Mouse (Mus musculus) A20 (cell line): ENCODE data around the gene Smad3.

Experiments used
- DNase-seq: peaks from one replicate; pipeline ENCODE4 v3.0.0-alpha.2; 2011; ENCODE audit warnings: low read depth, low spot score

Gene Smad3

DNA sequence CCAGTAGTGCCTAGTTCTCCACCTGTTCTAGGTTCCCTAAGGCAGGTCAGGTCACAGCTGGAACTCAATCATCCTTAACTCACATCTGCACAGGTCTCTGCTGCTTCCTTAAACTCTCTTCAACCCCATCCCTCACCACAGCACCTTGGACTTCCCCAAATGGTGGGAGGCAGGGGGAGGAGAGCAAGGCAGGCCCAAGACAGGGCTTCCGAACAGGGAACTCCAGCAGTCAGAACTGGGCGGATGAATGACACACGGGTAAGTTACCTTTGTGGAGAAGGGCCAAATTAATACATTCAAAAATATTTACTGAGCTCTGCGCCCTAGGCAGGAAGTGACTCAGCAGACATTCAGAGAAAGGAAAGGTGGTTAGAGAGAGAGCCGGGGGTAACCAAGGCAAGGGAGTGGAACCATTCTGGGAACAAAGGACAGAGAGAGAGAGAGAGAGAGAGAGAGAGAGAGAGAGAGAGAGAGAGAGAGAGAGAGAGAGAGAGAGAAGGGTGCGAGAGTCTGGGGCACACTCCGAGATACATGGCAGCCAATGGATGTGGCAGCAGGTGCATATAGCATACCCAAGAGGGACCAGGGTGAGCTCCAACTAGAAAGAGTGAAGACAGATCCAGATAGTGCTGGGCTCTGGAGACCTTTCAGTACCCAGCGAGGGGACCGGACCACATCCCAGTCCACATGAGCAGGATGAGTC is 36.1 kb downstream of the Smad3 start:
- peak; percentile 64 for DNase-seq

DNA sequence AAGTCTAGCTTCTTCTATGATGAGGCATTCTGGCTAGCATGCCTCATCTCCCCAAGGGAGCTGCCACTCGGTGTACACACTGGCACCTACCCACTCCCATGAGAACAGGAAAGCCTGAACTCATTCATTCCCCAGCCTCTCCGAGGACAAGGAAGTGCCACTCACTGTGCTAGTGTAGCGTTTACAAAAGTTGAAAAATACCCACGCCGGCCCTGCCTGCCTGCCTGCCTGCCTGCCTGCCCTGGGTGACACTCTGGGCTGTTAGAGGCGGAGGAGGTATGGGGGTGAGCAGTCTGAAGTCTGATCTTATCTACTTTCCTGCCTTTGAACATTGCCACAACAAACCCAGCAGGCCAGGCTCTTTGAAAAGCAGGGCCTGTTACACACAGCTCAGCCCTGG is 37.1 kb downstream of the Smad3 start:
- no peak for DNase-seq

DNA sequence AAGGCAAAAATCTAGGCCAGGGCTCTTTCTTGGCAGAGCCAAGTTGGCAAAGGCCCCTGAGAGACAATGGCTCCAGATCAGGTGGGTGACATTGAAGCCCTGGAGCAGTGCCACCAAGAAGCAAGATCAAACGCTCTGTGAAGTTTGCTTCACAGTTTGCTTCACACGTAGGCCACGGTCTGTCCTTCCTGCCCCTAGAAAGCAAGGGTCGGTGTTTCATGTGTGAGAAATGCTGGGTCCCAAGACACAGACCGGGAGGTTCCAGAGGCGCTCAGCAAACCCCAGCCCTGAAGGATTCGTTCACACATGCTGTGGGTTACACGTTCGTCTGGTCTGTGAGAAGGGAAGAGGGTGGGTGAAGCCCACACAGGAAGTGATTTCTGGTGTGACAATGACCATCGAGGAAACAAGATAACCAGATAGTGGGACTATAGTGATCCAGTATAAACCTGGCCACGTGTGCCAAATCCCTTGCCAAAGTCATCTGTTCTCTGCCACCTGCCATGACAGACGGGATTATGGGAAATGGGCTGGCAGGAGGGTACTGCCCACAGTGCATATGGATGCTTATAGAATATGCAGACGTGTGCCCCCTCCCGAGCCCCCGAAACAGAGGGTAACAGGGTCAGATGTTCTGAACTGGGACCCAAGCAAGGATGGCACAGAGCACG is 37.9 kb downstream of the Smad3 start:
- no peak for DNase-seq

DNA sequence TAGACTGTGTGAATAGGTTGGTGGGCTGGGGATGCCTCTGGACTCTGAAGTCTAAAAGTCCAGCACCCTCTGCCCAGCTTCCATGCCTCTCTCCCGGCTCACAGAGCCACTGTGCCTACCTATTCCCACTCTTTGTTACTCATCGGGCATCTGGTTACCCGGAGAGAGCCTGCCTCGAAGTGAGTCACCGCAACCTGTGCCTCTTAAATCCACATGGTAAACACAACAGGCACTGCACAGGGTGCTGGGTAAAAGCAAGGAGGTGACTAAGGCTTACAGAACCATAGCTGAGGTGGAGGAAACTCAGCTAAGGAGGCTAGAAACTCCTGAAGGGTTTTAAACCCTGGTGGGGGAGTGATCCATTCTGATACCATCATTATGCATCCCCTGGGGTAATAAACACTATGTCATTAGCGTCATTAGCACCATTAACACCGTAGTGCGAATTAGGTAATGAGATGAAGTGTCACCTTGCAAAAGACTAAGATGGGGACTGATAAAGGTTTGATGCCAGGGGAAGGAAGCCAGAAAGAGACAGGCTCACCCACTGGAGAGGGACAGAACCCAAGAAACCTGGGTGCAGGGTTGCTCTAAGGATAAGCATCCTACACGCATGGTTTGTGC is 38.9 kb downstream of the Smad3 start:
- no peak for DNase-seq

DNA sequence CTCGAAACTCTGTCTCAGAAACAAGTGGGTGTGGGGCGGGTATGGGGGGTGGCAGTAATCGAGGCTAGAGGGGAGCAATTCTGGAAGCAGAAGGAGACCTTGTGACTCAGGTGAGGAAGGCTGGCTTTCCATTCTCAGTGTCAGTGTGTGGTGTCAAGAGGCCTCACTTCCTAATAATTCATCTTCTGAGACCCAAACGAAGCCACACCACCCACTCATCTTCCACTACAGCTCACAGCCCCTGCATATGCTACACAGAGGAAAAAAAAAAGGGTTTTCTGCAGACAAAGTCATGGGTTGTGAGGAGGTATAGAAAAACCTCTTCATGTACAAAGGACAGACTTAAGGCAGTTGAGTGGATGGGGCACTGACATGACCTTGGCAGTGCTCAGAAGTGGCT is 39.6 kb downstream of the Smad3 start:
- DNase-seq: no peak

DNA sequence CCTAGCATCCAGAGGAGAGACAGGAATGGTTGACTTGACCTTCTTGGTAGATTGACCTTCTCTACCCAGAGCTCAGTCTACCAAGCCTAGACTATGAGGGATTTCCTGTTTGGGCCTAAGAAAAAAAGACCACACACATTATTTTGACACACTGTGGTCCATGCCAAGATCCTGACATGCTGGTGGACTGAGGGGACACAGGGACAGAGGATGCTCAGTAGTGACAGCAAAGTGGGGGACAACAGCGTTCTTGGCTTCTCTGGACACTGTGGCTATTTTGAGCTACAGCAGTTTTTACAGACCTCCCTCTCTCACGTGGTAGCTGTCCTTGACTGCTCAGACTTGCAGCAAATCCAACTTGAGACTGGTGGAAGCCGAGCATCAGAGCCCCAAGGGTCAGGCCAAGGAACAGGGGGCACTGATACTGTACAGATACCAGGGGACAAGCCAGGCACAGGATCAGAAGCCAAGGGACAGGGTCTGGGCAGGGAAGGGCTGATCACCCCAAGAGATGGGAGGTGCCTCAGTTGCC is 40.3 kb downstream of the Smad3 start:
- DNase-seq: no peak

DNA sequence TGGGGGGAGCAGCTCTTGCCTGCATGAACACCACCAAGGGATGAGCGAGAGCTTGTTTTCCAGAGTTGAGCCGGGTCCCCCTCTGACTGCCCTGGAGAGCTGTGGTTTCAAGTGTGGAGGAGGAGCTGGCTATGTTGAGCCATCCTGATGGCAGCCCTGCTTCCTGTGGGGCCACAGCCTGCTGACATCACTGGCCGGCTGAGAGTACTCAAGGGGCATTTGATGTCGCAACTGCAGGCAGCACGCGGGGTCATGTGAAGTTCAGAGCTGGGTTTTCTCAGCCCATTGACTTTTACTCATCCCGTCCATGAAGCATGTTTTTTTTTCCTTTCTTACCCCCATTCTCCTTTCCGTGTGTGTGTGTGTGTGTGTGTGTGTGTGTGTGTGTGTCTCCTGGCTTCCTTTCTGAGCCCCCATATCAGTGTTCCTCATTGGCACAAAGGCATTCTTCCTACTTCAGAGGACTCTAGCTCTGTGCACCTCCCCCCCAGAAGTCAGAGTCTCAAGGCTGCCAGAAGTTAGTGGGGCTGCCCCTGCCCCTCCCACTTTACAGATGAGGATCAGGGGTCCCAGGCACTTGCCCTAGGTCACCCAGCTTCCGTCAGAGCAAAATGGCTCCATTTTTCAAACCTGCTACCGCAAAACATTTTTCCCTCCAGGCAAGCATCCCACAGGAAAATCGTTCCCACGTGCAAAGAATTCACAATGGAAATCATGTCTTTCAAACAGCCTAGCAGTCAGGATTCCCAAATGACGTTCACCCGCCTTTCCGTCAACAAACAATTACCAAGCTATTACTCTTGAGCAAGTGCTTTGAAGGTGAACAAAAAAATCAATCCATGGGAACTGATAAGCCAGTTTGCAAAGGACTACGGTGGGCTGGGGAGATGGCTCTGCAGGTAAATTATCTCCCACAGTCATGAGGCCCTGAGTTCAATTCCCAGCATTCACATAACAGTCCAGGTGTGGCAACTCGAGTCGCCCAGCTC is 41.4 kb downstream of the Smad3 start:
- no peak for DNase-seq

DNA sequence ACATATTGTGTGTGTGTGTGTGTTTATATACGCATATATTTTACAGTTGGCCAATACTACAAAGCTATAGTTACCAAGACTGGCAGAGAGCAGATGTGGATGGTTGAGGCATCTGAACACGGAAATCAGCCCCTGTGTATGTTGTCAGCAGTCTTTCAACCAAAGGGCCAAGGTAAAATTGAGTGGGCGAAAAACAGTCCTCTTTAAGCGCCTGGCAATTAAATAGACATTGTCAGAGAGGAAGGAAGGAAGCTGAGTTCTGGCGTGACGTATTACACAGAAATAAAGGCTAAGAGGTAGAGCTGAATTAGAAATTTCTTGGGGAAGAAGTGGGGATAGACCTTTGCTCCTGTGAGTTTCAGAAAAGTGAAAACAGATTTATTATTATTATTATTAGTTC is 43.2 kb downstream of the Smad3 start:
- DNase-seq: no peak

DNA sequence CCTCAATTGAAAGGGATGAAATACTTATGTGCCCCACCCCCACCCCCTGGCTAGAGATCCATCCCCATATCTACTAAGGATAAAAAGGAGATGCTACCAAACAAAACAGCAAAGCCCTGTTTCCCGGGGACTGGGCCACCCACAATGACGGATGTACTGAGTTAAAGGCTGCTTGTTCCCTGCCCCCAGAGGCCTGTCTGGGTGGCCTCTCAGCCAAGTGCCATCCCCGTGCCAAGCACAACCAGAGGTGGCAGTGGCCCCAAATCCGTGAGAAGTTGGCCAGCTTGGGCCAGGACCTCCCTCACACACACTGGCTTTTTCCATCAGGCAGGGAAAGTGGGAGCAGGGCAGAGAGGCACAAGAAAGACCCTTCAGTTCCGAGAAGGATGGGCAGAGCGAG is 45.0 kb downstream of the Smad3 start:
- no peak for DNase-seq

DNA sequence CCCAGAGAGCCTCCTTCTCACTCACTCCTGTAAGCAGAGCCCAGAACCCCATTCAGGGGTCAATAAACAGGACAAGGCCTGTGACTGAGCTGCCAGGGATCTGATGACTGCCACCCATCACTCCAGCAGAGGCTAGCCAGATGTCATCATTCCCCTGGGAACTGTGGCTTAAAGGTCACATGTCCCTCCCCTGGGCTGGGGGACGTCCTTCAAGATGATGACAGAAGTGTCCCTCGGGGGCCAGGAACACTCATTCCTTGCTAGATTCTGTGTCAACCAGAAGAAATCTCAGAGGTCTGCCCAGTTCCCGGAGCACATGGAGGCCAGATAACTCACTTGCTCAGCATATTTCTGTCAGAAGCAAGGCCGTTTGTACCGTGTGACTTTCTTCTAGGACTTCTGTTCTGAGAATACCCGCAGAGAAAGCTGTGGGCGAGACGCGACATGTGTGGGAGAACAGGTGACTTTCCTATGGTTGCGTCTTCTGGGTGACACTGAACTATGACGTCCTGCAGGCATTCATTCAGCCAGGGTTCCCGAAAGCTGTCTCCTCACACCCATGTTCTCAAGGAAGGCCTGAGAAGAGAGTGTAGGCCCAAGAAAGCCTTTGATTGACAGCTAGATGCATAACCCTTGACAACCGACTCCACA is 46.1 kb downstream of the Smad3 start:
- DNase-seq: no peak

DNA sequence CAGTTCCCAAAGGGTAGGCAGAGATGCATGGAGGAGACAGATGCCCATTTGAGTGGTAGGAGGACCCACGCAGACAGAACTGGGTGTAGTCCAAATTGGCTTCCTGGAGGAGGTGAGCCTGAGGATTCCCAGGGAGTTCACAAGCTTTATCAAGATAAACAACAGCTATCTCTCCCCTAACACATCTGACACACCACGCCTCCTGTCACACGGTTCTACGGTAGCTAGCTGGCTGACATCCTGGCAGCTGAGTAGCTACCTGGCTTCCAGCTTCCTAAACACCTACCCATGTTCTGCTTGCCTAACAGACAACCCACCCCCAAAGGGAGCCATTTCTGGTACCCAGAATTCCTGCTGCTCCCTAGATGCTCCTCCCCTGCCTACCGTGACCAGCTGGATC is 47.9 kb downstream of the Smad3 start:
- no peak for DNase-seq

DNA sequence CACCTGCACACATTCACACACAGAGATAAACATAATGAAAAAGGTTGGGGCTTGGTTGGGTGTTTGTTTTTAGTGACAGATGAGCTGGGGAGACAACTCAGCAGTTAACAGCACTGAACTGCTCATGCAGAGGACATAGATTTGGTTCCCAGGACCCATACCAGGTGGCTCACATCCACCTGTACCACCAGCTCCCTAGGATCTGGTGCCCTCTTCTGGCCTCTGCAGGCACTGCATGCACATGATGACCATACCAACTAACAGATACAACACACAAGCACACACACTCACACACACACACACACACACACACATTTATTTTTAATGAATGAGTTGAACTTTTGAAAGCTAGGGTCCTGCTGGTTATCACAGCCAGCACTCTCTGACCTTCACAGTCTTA is 48.5 kb downstream of the Smad3 start:
- peak; percentile 28 for DNase-seq

DNA sequence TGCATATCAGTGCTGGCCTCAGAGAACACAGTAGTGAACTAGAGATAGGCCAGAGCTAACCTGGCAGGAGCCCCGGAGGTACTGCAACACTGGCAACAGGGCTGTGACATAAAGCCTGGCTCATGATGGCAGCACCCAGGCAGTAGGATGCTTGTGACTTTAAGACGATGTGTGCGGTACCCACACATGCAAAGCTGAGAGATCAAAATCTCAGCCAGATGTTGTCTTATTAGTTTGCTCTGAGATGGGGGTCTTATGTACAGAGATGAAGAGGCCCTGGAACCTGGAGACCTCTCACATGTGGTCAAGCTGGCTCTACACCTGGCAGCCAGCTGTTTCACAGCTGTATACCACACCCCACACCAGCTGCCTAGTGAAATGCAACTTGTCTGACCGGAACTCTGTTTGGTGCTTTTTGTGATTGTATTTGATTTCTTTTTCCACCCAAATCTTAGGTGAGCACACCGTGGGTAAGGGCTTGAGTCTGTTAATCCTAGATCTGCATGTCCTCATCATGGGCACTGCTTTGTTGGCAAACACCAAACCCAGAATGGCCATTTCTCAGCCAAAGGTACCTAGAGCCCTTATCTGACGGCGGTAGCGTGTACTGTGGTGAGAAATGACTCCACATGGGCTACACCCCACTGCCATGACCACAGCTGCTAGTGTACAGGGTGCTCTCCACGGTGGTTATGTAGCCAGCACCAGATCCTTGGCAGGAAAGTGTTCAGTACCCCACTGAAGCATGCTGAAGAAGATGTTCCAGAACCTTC is 49.8 kb downstream of the Smad3 start:
- no peak for DNase-seq

DNA sequence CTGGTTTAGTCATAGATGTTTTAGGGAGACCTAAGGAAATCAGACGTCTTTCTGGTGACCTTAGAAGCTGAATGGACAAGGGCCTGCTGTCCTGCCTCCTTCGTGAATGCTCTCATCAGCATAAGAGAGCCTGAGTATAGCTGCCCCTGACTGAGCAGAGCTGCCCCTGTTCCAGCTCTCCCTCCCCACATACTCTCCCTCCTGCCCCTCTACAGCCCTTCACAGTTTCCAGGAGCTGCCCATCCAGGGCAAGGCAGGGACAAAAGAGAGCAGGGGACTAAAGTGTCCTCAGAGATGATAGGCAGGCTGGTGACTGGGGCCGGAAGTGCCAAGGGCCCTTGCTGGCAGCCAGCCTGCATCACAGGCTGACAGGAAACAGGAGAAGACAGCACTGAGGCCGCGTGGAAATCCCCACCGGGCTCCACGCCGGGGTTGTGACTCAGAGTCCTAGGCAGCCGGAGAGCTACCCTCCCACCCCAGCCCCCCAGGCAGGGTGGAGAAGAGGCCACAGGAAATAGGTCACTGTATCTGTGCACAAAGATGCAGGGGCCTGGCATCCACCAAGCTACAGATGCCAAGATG is 51.6 kb downstream of the Smad3 start:
- DNase-seq: peak; percentile 52

DNA sequence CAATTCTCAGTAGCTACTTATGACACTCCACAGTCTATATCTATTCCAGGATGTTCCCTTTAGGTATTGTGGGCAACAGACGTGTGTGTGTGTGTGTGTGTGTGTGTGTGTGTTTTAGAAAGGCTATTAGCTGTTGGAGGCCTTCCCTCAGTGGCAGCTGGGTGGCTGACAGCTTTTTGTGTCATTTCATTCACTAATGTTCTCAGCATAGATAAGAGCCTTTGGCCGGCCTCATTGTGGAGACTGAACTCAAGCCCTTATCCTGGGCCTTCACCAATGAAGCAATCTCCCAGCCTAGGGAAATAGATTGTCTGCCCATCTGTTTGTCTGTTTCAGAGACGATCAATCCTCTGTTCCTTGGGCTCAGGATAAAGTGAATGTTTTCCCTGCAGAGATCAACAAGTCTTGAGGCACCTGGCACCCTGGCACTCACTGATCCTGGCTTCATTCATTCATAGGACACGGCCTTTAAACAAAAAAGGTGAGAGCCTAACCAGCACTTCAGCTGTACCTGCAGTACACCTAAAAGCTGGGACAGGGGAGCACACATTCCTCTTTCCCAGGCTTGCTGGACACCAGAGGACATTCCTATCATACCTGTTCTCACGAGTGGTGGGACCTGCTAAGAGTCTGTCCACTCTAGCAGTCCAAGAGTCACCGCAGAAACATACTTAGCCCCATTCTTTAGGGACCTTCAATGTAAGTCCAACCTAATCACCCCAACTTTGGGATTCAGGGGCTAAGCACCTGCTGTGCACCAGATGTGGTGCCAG is 52.6 kb downstream of the Smad3 start:
- no peak for DNase-seq

DNA sequence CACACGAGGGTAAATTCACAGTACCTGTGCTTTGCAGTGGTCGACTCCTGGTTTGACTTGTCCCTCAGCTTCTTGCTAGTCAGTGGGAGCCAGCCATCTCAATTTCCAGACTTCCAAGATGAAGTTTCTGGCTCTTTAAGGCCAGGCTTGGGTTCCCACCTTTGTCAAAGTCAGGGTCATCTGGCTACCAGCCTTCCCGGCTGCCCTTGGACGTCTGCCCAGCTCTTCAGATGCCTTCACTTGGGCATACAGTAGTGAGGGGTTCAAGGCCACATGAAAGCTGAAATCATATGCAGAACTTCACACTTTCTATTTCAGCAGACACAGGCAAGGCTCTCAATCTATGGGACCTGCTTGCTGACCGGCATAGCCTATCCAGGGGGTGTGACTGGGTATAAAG is 53.7 kb downstream of the Smad3 start:
- no peak for DNase-seq

DNA sequence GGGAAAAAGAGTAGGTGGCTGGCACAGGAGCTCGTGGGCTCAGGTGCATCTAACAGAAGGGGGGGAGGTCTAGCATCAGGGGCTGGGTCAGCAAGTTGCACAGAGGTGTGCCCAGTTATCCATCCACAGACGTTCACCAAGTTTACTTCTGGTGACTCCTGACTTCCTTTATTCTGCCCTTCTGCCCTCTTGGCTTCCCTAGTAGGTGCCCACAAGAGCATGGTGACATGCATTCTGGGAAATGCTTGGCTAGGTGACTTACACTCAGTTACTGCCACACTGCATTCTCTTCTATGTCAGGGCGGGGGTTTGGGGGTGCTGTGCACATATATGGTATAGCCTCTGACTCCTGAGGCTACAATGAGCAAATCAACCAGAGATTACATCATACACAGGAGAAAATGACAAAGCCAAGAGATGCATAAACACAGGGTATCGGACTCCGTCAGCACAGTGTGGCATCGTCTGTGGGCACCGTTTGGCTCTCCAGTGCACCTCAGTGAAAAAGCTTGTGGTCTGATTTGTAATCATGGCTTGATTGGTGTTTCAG is 54.5 kb downstream of the Smad3 start:
- no peak for DNase-seq

DNA sequence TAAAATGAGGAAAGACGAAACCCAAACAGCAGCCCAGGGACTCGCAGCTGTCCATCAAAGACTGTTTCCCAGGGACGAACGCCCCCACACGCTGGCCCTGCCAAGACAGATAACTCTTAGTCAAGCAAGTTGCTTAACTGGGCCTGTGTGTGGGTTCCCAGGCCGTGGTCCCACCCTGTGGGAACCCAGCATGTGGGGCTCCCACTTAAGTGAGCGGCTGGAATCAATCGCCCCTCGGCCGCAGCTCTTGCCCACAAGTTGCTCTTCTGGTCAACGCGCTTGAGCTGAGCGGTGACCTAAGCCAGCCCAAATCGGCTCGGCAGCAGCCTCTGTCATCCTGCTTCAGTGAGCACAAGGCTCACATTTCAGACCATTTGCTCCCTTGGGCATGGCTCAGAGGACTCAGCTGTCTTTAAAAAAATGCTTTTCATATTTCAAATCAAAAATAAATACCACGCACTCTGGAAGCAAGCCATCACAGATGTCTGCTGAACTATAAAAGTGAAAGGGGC is 55.2 kb downstream of the Smad3 start:
- DNase-seq: no peak

DNA sequence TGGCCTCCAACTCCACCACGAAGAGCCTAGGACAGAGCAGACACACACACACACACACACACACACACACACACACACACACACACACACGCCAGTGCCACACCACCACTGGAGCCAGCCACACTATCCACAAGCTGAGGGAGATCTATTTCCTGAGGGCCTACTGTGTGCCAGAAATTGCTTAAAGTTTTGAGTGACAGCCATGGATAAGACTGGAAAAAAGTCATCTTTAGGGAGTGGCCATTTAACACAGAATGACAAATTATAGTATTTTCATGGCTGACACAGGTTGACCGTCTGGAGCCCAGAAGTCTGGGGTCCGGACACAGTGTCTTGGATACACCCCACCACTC is 55.9 kb downstream of the Smad3 start:
- DNase-seq: no peak
